Mouse (Mus musculus): Measurements from ENCODE around the gene Spag6l. TPM values are rescaled to one million over a fixed set of nuclear protein-coding genes. Genes with fewer than 3 reads are reported as not detected.

Spag6l gene
- 4.0 and 4.9 TPM in 2 replicates for polyA plus RNA-seq (2012; rRNA removed)

DNA sequence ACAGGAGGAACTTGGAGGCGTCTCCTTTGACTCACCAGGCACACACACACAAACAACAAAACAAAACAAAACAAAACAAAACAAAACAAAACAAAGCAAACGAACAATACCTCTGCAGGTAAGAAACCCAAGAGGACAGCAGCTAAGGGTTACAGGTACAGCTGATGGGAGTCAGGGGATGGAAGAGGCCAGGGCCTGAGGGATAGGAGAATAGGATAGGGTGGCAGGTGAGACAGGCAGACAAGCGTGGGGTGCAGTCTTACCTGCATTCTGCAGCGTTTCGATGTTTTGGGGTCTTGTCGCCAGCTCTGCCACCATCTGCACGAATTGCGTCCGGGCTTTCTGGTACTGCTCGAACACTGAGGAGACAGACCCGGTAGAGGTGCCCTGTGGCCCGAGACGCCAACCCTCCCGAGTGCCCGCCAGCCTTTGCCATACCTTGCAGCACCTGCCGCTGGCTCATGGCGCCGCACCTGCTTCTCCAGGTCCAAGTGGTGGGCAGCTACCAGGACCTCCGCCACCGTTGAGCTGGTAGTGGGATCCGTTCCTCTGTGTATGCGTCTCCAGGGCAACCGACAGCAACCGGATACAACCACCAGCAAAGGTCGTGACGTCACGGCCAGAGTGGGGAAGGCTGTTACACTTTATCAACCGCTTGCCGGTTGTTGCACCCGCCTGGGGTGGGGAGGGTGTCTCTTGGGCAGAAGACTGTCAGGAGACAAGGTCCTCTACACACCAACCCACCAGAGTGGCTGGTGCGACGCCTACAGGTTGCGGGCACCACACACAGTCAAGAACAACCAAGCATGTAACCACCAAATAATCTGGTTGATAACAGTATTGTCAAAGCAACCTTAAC, at the start of gene Spag6l:
Gene Spag6l (minus strand): TSS at position 700 of the 859 bp plus-strand sequence.
- peak; percentile 6; the same call in 1 of the 2 replicates for TF ChIP-seq CTCF (IDR thresholded peaks at IDR 0.05; ENCODE audit: extremely low read depth, insufficient read depth, low read length)
- no peak for TF ChIP-seq POLR2A (IDR thresholded peaks at IDR 0.05; ENCODE audit: extremely low read depth, insufficient read depth, low read length)
- no peak within 1 kb of the TSS for H3K27ac ChIP-seq (ENCODE audit: insufficient read depth, low read length)
- no peaks in the 10 kb centered on the region for H3K4me1 ChIP-seq (ENCODE audit: control insufficient read depth, insufficient read depth, low read length)
- peak within 1 kb of the TSS; percentile 83 for H3K4me3 ChIP-seq (ENCODE audit: insufficient read depth, low read length)

DNA sequence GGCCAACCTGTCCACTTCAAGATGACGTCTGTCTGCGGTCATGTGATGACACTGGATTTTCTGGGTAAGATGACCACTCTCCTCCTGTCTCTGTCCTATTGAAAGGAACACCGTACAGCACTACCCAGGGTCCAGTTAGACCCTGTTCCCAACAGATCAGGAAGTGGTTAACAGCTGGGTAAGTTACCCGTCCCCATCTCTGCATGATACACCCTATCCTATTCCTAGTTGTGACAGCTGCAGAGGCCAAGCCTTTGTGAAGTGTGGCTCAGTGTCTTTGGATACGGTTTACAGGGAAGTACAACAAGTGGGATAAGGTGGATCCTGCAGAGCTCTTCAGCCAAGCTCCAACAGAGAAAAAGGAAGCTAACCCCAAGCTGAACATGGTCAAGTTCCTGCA, 49.8 kb upstream of the Spag6l start:
- Histone ChIP-seq H3K4me1 (ENCODE audit: control insufficient read depth, insufficient read depth, low read length) (no peaks in the 10 kb centered on the region), H3K27ac (ENCODE audit: insufficient read depth, low read length) (no peak overlapping the region)
- no peak for TF ChIP-seq POLR2A (IDR thresholded peaks at IDR 0.05; ENCODE audit: extremely low read depth, insufficient read depth, low read length)
- TF ChIP-seq CTCF (IDR thresholded peaks at IDR 0.05; ENCODE audit: extremely low read depth, insufficient read depth, low read length) = no peak

DNA sequence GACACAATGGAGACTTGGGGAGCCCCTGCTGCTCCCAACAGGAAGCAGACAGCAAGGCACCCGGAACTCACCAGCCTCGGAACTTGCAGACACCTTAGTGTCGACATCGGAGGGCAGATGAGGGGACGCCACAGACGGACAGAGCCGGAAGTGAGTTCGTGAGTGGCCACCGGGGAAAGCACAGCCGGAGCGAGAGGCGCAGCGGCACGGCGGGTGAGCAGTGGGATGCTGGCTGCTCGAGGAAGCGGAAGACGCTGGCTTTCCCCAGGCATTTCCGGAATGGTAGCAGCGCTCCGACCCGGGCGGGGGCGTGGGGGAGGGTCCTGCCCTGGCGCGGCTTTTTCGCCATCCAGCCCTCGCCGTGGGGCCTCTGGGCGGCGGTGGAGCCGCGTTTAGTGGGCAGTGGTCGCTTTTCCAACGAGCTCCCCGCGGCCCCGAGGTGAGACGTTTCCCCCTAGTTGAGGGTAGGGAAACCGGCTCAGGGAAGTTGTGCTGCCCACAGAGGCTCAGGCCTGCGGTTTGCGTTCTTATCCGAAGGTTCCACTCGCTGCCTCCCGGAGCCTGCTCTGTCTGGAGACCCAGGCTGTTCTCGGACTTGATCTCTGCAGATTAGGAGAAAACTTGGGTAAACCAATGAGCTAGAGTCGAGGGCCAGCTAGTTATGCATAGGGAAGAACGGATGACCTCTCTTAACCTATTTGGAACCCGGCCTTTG, 41.5 kb upstream of the Spag6l start, which contains the start of the genes Top3b and Vpreb1:
Gene Top3b (plus strand): TSS at position 120 of the 715 bp plus-strand sequence.
Gene Vpreb1 (minus strand): TSS at position 227 of the 715 bp plus-strand sequence.
- Histone ChIP-seq H3K27ac (ENCODE audit: insufficient read depth, low read length) (no peak within 1 kb of the TSS), H3K4me3 (ENCODE audit: insufficient read depth, low read length) (peak within 1 kb of the TSS; percentile 73), H3K4me1 (ENCODE audit: control insufficient read depth, insufficient read depth, low read length) (no peaks in the 10 kb centered on the region; the same call in 1 of the 2 replicates)
- peak; percentile 89 for TF ChIP-seq POLR2A (IDR thresholded peaks at IDR 0.05; ENCODE audit: extremely low read depth, insufficient read depth, low read length)
- 0 out of 2 replicates have a peak, but pooled peaks have one; percentile 13 for TF ChIP-seq CTCF (IDR thresholded peaks at IDR 0.05; ENCODE audit: extremely low read depth, insufficient read depth, low read length)

More for the DNA sequence above, 49.8 kb upstream of the Spag6l start:
- no peak overlapping the region for H3K4me3 ChIP-seq (ENCODE audit: insufficient read depth, low read length)

DNA sequence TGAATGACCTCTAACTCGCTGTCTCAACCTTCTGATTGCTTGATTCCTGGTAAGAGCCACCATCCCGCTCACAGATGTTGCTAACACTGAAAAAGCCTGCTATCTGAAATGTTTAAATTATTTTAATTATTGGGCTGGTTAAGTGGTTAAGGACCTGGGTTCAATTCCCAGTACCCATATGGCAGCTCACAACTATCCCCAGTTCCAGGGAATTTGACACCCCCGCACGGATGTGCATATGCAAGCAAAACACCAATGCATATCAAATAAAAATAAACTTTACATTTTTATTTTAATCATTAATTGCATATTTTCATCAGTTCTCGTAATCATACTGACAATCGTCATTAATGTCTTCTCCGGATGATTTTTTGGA, 41.0 kb upstream of the Spag6l start:
- TF ChIP-seq POLR2A (IDR thresholded peaks at IDR 0.05; ENCODE audit: extremely low read depth, insufficient read depth, low read length) = no peak
- TF ChIP-seq CTCF (IDR thresholded peaks at IDR 0.05; ENCODE audit: extremely low read depth, insufficient read depth, low read length) = no peak
- peak overlapping the region; percentile 73; the same call in 1 of the 2 replicates for H3K4me3 ChIP-seq (ENCODE audit: insufficient read depth, low read length)
- H3K27ac ChIP-seq (ENCODE audit: insufficient read depth, low read length) = no peak overlapping the region

DNA sequence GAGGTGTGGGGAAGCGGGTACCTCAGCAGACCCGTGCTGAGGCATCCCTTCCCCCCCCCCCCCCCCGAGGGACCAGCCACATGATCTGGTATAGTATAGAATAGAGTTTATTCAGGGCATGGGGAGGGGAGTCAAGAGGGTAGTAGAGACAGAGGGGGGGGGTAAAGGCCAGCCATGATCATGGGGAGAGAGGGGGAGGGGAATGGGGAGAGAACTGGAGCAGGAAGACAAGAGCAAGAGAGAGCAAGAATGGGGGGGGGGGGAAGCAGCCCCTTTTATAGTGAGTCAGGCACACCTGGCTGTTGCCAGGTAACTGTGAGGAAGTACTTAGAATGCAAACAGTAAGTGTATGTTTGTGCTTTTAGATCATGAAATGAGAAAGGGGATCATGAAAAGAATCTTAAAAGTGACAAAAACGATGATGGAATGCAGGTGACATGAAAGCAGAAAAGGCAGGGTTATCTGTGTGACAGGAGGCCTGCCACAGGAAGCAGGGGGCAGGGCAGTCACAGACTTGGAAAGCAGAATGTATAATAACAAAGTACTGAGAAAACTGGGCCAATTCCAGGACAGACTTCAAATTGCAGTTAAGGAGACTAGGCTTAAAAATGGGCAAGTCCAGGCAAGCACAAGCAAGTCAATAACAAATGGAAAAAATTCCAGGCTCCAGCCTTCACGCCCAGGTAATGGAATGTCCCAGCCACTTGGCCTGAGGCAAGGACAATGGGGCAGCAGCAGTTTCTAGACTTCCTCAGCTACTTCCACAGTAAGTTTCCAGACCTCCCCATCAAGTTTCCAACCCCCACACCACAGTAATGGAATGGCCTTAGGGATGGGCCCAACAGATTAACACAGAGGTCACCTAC, 36.7 kb upstream of the Spag6l start:
- Histone ChIP-seq H3K4me1 (ENCODE audit: control insufficient read depth, insufficient read depth, low read length) (no peaks in the 10 kb centered on the region), H3K27ac (ENCODE audit: insufficient read depth, low read length) (no peak overlapping the region), H3K4me3 (ENCODE audit: insufficient read depth, low read length) (no peak overlapping the region)
- TF ChIP-seq POLR2A (IDR thresholded peaks at IDR 0.05; ENCODE audit: extremely low read depth, insufficient read depth, low read length) (no peak), CTCF (IDR thresholded peaks at IDR 0.05; ENCODE audit: extremely low read depth, insufficient read depth, low read length) (no peak)

More for the DNA sequence above, 41.0 kb upstream of the Spag6l start:
- H3K4me1 ChIP-seq (ENCODE audit: control insufficient read depth, insufficient read depth, low read length) = no peaks in the 10 kb centered on the region; the same call in 1 of the 2 replicates

DNA sequence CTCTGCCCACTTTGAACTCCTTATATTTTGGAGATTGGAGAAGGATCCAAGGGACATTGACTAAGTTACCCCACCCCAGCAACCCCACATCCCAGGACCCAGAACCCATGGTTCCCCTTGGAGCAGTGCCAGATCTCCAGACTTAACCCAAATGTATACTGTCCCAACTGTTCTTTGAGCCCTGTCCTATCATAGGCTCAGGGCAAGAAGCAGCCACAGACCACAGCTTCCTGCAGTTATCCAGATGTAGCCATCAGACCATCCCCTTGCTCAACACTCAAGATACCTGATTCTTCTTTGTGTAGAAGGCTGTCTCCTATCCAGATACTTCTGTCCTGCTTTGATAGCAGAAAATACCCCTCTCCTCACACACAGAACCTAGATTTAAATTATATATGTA, 36.0 kb upstream of the Spag6l start:
- Histone ChIP-seq H3K4me3 (ENCODE audit: insufficient read depth, low read length) (no peak overlapping the region), H3K27ac (ENCODE audit: insufficient read depth, low read length) (no peak overlapping the region), H3K4me1 (ENCODE audit: control insufficient read depth, insufficient read depth, low read length) (no peaks in the 10 kb centered on the region)
- TF ChIP-seq CTCF (IDR thresholded peaks at IDR 0.05; ENCODE audit: extremely low read depth, insufficient read depth, low read length) (no peak), POLR2A (IDR thresholded peaks at IDR 0.05; ENCODE audit: extremely low read depth, insufficient read depth, low read length) (no peak)

DNA sequence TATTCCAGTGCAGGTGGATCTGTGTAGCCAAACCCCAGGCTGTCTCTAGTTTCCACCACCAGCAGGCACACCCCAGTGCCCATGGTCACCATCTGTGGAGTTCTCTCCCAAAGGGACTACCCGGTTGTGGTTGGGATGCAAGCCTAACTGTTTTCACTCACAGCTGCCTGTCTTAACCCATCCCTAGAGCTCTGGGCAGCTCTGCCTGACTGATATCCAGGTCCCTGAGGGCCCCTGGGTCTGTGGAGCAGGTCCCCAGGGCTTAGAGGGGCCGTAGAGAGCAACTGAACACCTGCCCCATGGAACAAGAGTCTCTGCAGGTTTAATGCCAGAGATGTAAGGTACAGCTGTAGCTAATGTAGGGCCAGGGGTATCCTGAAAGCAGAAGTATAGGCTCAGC, 34.7 kb upstream of the Spag6l start, which contains the start of gene Igll1:
Gene Igll1 (minus strand): TSS at position 8 of the 400 bp plus-strand sequence.
- H3K4me1 ChIP-seq (ENCODE audit: control insufficient read depth, insufficient read depth, low read length) = no peaks in the 10 kb centered on the region
- no peak for TF ChIP-seq POLR2A (IDR thresholded peaks at IDR 0.05; ENCODE audit: extremely low read depth, insufficient read depth, low read length)
- TF ChIP-seq CTCF (IDR thresholded peaks at IDR 0.05; ENCODE audit: extremely low read depth, insufficient read depth, low read length) = no peak
- no peak within 1 kb of the TSS for H3K4me3 ChIP-seq (ENCODE audit: insufficient read depth, low read length)
- no peak within 1 kb of the TSS for H3K27ac ChIP-seq (ENCODE audit: insufficient read depth, low read length)

DNA sequence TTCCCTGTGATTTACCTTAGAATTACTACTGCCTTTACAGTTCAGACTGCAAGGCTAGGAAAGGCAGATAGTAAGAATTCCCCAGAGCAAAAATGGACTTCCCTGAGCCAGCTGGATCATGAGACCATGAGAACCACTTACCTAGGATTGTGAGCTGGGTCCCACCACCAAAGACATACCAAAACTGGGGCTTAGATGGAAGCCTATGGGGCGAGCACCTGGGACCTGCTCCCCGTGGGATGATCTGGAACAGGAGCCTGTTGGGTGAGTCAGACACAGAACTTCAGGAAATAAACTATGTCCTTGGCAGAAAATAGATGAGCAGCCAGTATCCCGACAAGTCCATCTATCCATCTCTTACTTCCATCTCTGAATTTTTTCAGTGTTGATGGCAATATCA, 33.0 kb upstream of the Spag6l start:
- no peak overlapping the region for H3K4me3 ChIP-seq (ENCODE audit: insufficient read depth, low read length)
- H3K27ac ChIP-seq (ENCODE audit: insufficient read depth, low read length) = no peak overlapping the region
- H3K4me1 ChIP-seq (ENCODE audit: control insufficient read depth, insufficient read depth, low read length) = no peaks in the 10 kb centered on the region
- TF ChIP-seq POLR2A (IDR thresholded peaks at IDR 0.05; ENCODE audit: extremely low read depth, insufficient read depth, low read length) (no peak), CTCF (IDR thresholded peaks at IDR 0.05; ENCODE audit: extremely low read depth, insufficient read depth, low read length) (no peak)

All from cortical plate, adult 2 months (tissue).